Mouse (Mus musculus) telencephalon, adult 2 months (tissue): ENCODE data around the gene Grifin.

Experiments used
- DNase-seq: peaks from one replicate; pipeline ENCODE4 v3.0.0-alpha.2; 2011; ENCODE audit warnings: low read depth, low spot score

The Grifin gene

DNA sequence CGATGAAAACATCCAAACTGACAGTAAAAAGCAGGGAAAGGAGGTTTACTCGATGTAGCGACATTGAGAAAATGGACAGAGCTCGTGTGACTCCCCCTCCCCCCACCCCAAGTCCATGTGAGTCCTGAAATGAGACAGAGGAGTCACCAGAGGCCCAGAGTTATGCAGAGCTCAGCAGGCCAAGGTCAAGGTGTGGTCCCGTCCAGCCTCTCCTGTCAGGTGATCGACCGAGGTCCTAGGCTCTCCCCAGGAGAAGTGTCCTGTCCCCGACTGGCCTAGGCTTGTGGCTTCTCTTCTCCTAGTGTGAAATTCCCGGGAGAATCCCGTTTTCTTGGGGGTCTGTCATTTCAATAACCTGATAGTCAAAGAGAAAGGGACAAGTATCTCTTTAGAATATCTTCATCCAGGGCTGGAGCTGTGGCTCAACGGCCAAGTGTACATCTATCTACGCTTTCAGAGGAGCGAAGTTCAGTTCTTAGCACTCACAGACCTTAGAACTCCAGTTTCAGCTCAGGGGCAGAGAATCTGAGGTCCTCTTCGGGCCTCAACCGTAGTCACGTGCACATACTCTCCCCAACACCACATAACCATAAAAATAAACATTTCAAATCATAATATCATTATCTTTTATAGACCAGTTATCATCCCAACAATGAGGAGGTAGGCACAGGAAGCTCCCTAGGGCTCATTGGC is 24.4 kb upstream of the Grifin start:
- no peak for DNase-seq

DNA sequence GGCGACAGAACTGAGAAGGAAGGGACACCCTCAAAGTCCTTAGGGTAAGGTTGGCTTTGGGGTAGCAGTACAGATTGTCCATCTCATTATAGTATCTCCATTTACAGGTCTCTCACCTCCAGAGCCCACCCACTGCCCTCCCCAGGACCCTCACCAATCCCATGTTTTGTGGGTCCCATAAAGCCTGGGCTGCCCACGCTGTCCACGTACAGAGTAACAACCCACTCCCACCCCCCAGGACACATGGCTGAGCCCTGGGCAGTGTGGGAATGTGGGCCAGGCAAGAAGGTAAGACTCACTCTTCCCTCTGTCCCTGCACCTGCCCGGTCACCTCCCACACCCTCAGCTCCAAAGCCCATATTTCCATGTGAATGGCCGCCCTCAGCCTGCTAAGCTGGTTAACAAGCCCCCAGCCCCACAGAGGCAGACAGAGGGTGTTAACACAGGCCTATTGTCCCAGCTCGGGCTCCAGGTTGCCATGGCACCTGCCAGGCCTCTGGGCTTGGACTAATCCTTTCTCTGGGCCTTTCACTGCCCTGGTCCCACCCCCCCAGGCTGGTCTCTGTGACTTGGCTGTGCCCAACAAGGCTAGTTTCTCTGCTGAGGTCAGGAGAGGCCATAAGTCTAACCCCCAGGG is 19.0 kb upstream of the Grifin start:
- no peak for DNase-seq

DNA sequence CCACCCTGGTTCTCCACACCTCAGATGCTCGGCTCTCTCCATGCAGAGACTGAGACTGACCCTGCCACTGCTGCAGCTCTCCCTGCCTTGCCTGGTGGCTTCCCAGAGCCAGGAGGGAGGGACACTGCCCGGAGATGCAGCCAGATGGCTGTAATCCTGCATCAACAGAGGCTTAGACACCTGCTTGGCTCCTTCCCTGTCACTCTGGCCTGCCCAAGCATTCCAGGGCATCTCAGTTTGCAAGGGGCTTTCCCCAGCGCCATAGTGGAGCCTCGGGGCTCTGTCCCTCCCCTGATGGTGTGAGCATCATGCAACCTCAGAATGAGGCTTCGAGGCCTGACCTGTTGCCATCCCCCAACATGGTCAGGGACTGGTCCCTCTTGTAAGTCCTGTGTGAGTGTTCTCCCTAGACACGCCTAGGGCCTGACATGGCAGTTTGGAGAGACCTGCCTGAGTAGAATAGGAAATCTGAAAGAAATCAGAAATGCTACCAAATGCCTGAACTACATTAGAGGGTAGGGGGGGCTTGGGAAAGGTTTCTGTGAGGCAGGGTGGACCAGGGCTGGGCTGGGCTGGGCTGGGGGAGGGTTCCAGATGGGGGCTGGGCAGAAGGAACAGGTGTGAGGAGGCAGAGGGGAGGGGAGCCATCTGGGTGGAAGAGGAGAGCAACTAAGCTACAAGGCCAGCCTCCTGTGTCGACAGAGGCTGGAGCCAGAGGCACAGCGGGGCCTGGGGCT is 18.3 kb upstream of the Grifin start:
- DNase-seq, result no peak

DNA sequence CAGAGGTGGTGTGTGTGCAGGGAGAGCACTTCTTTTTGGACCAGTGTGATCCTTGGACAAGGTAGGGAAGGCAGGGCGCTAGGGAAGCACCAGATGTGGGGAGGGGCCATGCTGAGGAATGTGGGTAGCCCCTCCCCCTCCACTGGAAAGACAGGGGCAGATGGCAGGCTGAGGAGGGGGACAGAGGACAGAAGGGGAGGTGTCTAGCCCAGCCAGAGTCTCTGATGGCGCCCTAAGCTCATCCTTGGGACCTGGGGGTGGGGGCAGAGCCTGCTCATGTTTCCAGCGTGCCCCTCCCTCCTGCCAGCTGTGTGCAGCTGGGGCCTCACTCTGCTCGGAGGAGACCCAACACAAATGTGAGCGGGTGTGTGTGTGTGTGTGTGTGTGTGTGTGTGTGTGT is 16.7 kb upstream of the Grifin start:
- DNase-seq, result no peak

DNA sequence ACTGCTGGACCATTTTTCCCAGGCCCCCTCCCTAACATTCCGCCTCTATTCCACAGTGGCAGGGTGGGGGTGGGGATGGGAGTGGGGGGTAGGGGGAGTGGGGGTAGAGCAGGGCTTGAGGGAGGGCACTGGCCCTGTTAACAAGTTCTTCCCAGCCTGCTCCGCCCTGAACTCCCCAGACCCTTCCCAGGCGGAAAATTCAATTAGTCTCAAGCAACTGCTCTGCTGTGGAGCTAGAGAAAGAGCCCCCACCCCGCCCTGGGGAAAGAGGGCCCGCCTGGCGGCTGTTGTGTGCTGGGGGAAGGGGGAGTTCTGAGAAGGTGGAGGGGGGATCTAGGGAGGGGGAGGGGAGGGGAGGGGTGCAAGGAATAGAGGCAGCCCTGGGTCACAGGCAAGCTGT is 14.9 kb upstream of the Grifin start:
- no peak for DNase-seq

DNA sequence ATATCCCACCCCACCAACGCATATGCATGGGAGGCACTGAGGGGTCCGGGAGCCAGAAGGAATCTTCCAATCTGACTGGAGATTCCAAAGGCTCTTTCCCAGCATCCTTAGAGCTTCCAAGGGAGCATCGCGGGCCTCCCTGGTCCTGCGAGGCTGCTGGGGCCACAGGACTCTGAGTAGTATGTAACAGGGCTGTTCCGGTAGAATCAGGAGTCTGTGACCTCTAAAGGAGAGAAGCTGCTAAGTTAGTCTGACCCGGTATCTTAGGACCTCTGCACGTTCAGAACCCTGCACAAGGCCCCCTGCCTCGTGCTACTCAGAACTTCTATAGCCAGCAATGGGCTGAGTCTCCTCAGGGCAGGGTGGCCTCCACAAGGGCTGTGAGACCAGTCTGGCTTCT is 14.3 kb upstream of the Grifin start:
- no peak for DNase-seq

DNA sequence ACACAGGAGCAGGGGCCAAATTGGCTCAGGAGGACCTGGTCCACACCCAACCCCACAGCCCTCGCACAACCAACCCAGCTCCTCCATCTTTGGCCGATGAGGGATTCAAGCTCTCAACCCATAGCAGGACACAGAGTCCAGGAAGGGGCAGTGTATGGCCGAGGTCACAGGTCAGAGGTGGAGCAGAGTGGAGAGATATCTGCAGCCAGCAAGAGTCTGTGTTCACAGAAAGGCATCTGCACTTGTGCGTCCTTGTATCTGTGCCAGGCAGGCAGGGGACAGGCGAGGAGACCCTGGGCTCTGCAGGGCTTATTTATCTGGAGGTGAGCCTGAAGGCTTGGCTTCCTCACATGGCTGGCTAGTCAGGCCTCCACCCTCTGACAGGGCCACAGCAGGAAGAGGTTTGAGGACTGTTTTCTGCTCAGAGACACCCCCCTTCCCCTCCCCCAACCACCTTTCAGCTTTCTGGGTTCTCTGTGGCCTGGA is 10.6 kb upstream of the Grifin start:
- DNase-seq, result no peak

DNA sequence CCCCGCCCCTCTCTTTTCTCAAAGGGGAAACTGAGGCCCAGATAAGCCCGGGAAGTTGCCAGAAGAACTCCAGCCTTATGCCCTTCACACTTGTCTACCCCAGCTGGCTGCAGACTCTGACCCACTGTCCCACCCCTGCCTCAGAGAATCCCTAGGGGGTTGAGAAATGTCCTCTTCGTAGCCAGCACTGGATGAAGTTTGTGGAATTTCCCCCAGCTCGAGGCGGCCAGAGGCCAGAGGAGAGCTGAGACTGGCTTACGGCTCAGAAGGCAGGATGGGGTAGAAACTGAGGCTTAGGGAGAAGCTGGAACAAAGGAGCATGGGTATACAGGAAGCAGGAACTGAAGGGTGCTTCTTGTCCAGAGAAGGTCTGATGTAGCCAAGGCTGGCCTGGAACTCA is 7.7 kb upstream of the Grifin start:
- DNase-seq, result no peak

DNA sequence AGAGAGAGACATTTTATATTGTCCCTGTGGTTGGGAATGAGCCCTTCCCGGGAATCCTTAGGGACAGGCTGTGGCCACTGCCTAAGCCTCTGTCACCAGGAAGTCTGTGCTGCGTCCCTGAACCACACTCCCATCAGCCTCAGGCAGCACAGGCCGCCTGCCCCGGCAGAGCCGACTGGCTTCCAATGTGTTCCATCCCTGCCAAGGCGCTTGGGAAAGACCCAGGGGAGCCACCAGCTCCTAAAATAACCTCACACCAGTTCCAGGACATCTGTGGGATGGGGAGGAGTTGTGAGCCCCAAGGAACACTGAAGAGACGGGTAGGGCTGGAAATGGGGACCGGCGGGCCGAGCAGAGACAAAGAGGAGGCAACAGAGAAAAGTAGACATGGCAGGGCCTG is 6.8 kb upstream of the Grifin start:
- DNase-seq, result no peak

DNA sequence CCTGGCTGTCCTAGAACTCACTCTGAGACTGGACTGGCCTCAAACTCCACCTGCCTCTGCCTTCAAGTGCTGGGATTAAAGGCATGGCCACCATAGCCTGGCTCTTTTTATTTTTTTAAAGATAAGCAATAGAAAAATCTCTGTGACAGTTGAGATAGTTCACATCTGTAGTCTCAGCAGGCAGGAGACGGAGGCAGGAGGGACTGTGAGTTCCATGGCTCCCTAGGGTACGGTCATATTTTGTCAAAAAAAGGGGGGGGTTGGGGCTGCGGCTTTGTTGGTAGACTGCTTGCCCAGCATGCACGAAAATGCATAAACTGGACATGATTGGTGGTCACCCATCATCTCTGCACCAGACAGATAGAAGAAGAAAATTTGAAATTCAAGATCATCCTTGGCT is 6.3 kb upstream of the Grifin start:
- DNase-seq, result no peak

DNA sequence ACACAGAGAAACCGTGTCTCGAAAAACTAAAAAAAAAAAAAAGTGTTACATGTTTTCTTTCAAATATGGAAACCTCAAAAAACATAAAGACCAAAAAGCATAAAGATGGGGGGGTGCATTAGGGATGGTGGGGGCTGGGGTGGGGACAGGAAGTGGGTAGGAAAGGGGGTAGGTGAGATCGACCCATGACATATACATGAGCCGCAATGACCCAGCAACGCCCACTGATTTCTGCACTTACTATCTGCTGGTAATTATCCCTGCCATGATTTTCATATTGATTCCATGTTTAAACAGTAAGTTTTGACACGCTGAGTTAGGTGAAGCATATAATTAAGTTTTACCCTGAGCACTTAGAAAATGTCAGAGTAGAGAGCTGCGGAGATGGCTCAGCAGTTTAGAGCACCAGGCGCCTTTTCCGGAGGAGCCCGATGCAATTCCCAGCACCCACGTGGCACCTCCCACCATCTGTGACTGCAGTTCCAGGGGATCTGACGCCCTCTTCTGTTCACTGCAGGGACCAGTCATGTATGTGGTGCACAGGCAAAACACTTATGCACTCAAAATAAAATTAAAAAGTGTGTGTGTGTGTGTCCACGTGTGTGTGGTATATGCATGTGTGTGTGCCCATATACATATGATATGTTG is 5.5 kb upstream of the Grifin start:
- peak; percentile 34 for DNase-seq

DNA sequence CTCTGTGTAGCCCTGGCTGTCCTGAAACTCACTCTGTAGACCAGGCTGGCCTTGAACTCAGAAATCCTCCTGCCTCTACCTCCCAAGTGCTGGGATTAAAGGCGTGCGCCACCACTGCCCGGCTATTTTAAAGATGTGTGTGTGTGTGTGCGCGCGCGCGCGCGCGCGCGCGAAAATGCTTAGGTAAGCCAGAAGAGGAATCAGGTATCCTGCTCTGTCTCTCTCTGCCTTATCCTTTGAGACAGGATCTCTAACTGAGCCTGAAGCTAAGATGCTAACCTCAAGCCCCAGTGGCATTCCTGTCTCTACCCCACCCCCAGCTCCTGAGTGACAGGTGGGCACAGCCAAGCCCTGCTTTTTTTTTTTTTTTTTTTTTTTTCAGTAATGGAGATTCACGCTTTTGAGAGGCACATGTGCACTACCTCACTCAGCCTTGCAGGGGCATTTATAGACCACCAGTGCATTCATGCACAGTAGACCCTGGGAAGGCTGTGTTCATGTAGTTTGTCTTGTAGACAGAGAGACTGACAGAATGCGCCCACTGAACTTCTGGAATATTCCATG is 4.2 kb upstream of the Grifin start:
- DNase-seq, result no peak

DNA sequence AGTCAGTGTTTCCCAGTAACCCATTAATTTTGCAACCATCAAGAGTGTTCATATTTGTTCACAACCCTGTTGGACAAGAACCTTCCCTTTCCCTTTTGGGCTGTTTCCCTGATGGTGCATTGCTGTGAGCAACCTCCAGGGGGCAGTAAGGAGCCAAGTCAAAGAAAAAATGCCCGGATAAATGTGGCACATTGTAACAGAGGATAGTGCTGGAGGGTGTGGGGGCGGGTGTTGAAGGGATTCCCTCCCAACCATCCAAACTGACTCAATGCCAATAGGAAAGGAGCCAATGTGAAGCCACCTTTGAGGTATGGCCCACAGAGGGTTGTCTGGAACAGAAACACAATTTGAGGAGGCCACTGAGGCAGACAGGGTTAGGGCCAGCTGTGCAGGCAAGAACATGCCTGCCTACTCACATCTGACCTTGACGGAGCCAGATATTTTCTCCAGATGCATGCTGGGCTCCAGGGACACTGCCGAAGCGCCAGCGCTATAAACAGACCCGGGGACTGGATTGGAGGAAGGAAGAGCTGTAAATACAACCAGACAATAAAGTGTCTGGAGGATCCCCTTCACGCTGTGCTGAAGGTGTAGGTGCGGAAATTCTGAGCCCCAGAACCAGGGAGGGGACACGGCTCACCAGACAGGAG is 3.6 kb upstream of the Grifin start:
- DNase-seq, result no peak

DNA sequence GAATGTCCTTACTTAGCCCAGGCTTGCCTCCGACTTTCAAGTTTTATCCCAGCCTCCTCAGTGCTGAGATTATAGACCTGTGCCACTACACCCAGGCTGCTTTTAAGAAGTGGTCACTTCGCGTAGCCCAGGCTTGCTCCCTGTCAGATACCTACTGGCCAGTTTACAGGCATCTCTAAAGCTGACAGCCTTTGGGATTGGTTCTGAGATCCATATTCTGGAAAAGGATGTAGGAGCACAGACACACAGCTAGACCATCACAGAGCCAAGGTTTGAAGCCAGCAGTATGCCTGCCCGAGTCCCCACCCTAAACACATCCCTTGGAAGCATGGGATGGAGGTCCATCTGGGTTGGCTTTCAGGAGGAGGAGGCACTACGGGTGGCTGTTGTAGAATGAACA is 2.9 kb upstream of the Grifin start:
- DNase-seq, result no peak

DNA sequence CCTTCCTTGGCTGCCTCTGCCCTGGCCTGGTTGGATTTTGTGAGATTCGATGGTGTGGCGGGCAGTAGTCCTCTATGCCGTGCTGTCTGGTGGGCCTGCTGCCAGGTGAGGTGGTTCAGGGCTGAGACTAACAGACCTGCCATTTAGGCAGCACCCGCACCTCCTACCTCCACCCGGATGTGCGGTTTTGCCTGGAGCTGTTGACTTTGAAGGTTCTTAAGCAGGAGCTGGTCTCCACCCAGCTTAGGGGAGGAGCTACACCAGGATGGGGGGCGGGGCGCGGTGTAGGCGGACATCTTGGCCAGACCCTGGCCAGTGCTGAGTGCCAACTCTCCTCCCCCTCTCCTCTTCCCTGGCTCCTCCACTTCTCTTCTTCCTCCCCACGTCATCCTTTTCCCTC is 2.5 kb upstream of the Grifin start:
- no peak for DNase-seq

DNA sequence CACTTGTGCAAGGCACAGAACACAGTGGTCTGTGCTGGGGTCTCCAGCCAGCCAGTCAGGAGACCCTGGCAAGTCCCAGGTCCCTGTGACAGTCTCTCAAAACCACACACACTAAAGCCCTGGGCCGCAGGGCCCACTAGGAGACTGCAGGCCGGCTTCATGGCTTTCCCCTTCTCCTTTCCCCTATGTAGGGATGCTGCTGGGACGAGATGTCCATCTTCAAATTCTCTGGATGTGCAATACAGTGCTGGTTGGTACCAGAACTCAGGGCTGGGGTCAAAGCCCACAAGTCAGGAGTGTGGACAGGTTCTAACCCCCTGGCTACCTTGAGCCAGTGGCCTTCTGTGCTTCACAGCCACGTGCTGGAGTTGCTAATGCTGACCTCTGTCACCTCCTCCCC is 1.4 kb upstream of the Grifin start:
- no peak for DNase-seq

DNA sequence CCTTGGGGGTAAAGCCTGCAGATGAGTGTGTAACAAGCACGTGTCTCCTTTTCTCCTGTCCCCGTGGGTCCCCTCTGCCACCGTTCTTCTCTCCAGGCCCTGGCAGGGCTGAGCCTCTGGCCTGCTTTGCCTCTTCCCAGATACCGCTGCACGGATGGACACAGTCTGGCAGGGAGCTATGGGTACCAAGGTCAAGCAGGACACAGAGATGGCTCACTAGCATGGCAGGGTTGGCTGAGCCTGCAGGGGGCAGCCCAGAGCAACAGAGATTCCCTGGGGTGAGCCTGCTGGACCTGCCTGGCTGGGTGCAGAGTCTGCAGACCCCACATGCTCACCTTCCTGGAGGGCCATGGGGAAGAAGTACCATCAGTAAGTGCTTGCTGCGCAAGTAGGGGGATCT is 985 bp upstream of the Grifin start:
- DNase-seq, result no peak

DNA sequence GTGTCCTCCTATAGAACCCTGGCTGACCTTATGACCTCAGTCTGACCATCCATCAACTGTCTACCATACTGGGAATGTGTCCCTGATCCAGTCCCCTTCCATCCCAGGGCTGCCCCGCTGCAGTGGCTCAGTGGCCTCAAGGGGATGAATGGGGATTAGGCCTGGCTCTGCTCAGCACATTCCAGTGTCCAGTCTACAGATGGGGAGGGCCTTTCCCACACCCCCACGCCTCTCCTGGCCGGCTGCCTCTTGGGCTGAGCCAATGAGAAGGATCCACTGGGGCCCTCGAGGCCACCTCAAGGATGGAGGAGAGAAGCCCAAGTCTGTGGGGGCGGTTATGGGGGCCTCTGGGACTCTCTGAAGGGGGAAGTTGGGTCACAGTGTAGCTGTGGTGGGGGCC is 580 bp upstream of the Grifin start:
- DNase-seq, result no peak

DNA sequence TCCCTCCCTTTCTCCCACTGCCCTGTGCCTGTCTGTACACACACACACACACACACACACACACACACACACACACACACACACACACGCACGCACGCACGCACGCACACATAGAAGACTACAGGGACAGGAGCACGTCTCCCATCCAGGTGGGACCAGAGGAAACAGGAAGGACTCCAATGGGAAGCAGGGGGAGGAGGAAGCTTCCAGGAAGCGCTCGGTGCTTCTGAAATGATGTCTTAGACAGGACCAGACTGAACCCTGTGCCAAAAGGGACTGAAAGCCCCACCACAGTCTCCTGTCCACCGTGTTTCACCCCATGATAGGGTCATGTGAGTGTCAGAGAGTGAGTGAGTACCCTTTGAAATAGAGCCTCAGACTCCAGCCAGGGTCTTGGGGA is 2.3 kb downstream of the Grifin start:
- no peak for DNase-seq

DNA sequence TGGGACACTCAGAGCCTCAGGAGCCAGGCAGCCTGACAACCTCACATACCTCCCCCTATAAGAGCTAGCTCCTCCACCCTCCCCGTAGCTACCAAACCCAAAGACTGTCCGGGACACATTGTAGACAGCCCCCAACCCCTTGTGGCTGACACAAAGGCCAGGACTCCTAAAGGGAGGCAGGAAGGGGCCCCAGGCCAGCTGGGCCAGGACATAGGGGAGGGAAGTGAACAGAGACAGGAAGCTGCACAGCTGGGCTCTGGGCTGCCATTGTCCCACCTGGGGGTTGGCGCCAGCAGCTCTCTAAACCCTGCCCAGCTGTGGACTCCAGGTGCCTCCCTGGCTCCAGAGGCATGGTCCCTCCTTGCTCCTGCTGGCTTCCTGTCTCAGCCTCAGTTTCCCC is 8.0 kb downstream of the Grifin start:
- DNase-seq, result no peak

DNA sequence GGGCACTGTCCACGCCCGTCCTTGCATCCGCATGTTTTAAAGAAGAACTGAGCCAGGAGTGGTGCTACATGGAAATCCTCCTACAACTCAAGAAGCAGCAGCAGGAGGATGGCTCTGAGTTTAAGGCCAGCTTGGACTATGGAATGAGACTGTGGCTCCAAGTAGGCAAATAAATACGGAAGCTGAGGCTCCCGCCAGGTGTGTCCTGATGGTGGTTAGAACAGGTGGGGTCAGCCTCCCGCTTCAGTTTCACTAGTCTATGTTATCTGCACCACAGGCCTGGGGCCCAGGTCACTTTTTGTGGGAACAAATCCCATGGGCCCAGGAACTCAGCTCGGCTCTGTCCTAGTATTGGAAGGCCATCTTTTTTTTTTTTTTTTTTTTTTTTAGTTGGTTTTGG is 11.2 kb downstream of the Grifin start:
- no peak for DNase-seq
